Mouse (Mus musculus): ENCODE results near the gene Sobp.

The Sobp gene

DNA sequence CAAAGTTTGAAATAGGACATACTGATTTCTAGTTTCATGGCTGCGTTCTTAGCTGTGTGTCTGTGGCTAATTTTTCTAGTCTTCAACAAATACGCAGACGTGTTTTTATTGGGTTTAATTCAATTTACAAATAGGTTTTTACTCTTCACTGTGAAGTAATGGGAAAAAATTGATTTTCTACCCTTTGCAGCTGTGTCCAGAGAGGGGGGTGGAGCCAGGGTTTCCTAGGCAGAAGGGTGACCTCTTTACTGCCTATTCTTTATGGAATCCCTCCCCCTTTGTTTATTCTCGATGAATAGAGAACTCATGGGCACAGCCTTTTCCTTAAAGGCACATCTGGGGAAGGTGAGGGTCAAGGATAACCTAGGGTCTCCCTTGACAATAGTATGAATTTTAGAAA, 215.6 kb downstream of the Sobp start:
- no peak for ATAC-seq (ENCODE audit: insufficient number of reproducible peaks, low FRiP score, low TSS enrichment)

DNA sequence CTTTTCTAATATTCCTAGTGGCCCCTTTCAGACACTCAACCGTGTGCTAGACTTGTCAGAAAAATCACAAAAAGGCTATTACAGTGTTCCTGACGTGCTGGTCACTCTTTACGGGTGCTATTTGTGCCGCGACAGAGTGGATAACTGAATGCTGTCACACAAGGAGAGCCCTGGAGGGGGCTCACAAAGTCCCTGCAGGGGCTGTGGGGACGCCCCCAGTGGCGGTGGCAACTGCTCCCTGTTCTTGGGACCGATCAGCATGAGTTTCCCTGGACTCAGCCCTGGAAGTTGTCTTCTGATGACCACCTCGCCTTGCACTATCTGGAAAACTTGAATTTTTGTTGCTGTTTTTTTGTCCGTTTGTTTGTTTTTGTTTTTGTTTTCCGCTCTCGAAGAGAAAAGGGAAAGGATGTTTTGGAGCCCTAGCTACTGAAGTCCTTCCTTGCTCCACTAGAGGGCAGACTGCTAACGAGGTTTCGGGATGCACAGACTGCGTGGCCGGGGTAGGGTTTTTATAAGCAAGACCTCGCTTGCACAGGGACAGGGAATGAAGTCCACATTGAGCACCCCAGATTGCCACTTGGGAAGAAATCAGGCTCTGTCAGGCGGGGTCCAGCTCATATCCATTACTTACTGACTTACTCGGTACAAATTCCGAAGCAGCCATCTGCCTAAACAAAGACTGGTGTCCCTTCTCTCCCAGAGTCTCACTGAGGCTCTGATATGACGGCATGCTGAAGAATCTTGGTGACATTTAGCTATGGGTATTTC, 216.3 kb downstream of the Sobp start:
- peak; percentile 87 for ATAC-seq (ENCODE audit: insufficient number of reproducible peaks, low FRiP score, low TSS enrichment)

DNA sequence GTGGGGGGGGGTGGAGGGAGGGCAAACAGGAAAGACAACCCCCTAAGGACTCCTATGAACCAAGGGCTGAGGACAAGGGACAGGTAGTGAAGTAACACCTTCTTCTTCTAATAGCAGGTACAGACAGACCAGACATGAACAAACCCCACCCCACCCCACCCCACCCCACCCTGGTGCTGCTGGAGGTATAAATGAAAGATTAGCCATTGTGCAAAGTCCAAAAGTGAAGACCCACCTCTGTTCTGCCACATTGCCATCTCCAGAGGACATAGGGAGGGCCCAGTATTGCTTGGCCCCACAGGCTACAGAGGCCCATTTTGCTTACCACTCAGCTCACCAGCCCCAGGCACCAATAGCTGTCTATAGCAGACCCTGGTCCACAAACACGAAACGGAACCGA, 219.1 kb downstream of the Sobp start:
- ATAC-seq (ENCODE audit: insufficient number of reproducible peaks, low FRiP score, low TSS enrichment) = no peak

GRCm38 (mm10) chr10:42953601-42954000, 220.7 kb downstream of the Sobp start:
- no peak for ATAC-seq (ENCODE audit: insufficient number of reproducible peaks, low FRiP score, low TSS enrichment)

All from cerebellum, adult (tissue).